Mouse (Mus musculus) bone marrow, adult 2 months (tissue): Measurements from ENCODE around the gene Ryr1.

Experiments
- CTCF ChIP-seq: fragments of 200-500 bp; IDR thresholded peaks from 2 replicates; pipeline ENCODE4 v1.5.1; 2011; ENCODE audit warnings: low read length, control low read depth; ENCODE audit not compliant: control insufficient read depth, insufficient read depth
- POLR2A ChIP-seq: fragments of 200-500 bp; IDR thresholded peaks from 2 replicates; pipeline ENCODE4 v1.6.1; 2011; ENCODE audit warnings: low read depth, mild to moderate bottlenecking, control low read depth, low read length, borderline replicate concordance; ENCODE audit not compliant: control insufficient read depth

GRCm38 (mm10) chr7:28984452-28984851, 140.5 kb downstream of the Ryr1 start:
- TF ChIP-seq POLR2A (no peak), CTCF (no peak)
